Mouse (Mus musculus) ES-E14 (cell line): ENCODE measurements around the gene Nlrc3.

ENCODE experiments used
- CHD2 ChIP-seq: IDR thresholded peaks from 2 replicates; pipeline ENCODE4 v1.6.1; 2014; ENCODE audit warnings: mild to moderate bottlenecking, low read depth, low read length, inconsistent platforms
- HCFC1 ChIP-seq: IDR thresholded peaks from 2 replicates; pipeline ENCODE4 v1.6.1; 2012; ENCODE audit warnings: low read length, inconsistent platforms, borderline replicate concordance; ENCODE audit not compliant: insufficient read depth
- MAFK ChIP-seq: IDR thresholded peaks from 2 replicates; pipeline ENCODE4 v1.6.1; 2014; ENCODE audit warnings: mild to moderate bottlenecking, low read depth, low read length, inconsistent platforms; ENCODE audit not compliant: insufficient read depth
- ZC3H11A ChIP-seq: IDR thresholded peaks from 2 replicates; pipeline ENCODE4 v1.6.1; 2012; ENCODE audit warnings: low read depth, mild to moderate bottlenecking, inconsistent platforms, low read length, borderline replicate concordance
- ZNF384 ChIP-seq: IDR thresholded peaks from 2 replicates; pipeline ENCODE4 v1.6.1; 2012; ENCODE audit warnings: low read depth, low read length, inconsistent platforms

DNA sequence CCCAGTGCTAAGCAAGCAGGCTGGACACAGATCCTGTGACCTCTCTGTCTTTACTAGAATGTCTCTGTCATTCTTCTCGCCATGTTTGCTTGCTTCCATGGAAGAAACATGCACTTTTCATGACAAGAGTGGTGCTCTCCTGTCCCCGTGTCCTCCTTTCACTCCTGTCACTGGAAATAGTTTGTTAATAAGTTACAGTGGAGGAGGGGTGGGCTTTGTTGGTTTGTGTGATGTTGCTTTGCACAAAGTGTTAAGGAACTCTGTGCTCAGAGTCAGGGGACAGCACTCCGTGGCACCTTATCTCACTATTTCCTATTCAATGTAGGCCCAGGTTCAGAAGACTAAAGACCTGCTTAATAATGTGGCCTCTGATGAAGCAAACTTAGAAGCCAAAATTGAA, 52.9 kb downstream of the Nlrc3 start:
- no peak for TF ChIP-seq ZC3H11A
- TF ChIP-seq CHD2 = no peak
- TF ChIP-seq HCFC1 = no peak
- no peak for TF ChIP-seq MAFK
- no peak for TF ChIP-seq ZNF384
